Mouse (Mus musculus): ENCODE results near the gene Klhdc2. TPM values are rescaled to one million over a fixed set of nuclear protein-coding genes. Genes with fewer than 3 reads are reported as not detected.

Klhdc2 gene
- polyA plus RNA-seq (2015; fragmentation: Nextera tagmentation; extraction: Ambion mirVana), result 67.7 and 70.3 TPM in 2 replicates

DNA sequence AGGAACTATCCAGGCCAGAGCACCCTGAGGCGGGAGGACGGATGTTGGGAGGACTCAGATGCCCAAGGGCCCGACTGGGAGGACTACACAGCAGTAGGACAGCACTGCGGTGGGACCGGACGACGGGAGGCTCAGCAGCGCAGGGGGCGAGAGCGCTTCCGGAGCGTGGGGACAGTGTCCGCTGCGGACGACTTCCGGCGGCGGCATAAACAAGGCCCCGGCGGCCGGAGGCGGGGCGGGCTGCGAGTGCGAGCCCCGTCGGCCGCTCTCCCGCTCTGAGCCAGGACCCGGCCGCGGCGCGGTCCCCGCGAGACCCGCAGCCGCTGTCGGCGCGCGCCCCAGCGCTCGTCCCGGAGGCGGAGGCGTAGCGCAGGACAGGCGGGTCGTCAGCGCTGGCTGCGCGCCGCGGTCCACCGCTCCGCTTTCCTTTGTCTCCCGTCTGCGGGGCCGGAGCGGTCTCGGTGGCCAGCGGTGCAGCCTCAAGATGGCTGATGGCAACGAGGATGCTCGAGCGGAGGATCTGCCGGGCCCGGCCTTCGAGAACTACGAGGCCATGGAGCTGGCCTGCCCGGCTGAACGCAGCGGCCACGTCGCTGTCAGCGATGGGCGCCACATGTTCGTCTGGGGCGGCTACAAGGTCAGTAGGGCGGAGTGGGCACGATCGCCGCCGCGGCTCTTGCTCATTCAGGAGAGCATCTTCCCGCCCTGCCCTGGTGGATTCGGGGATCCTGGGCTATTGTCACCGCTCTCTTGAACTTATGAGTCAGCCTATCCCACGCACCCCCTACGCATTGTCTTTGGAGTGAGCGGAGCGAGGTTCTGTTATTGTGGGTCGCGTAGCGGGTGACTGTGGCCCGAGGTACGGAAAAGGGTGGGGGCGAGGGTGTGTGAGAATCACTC, at the start of gene Klhdc2:
TSS of gene Klhdc2 (plus strand) at position 171 of the 900 bp plus-strand sequence.
- under 1% methylated on average over 96 of the region's 98 CpGs for WGBS
- H3K4me3 ChIP-seq (ENCODE audit: low read depth, low read length), result peak within 1 kb of the TSS; percentile 99
- 0 out of 2 replicates have a peak, but pooled peaks have one; percentile 13 for TF ChIP-seq CTCF (IDR thresholded peaks at IDR 0.05; ENCODE audit: low read depth)
- H3K36me3 ChIP-seq (ENCODE audit: control insufficient read depth, insufficient read depth), result peaks cover 3% of the 10 kb centered on the region
- H3K27ac ChIP-seq (ENCODE audit: low read depth, low read length), result peak within 1 kb of the TSS; percentile 95
- ATAC-seq, result peak; percentile 87
- peak within 1 kb of the TSS; percentile 94 for H3K9ac ChIP-seq (ENCODE audit: low read depth, low read length)
- H3K4me2 ChIP-seq (replicated peaks; ENCODE audit: low read depth), result peak within 1 kb of the TSS; percentile 74
- peaks cover 6% of the 10 kb centered on the region; the same call in 1 of the 2 replicates for H3K4me1 ChIP-seq (replicated peaks; ENCODE audit: control insufficient read depth, insufficient read depth, low read length)
- no peaks in the 10 kb centered on the region for H3K9me3 ChIP-seq (ENCODE audit: control insufficient read depth)
- H3K27me3 ChIP-seq (replicated peaks; ENCODE audit: control insufficient read depth, insufficient read depth, low read length), result no peaks in the 10 kb centered on the region

DNA sequence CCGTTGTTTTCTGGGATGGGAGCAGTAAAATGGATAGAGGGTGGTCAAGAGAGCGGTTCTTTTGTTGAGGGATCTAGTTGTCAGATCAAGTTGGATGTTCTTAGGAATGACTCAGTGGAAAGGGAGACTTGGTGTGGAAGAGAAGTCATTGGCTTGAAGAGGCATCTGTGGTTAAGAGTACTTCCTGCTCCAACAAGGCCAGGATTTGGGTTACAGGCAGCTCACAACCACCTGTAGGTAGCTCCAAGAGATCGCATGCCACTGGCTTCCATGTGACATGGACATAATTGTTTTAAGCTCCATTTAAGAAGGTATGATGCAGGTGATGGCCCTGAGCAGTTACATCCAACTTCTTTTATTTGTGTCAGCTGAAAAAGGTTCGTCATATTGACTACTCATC, 46.7 kb upstream of the Klhdc2 start:
- no peak overlapping the region for H3K4me3 ChIP-seq (ENCODE audit: low read depth, low read length)
- H3K36me3 ChIP-seq (ENCODE audit: control insufficient read depth, insufficient read depth), result no peaks in the 10 kb centered on the region
- 84% methylated on average over 4 of the region's 4 CpGs for WGBS
- no peaks in the 10 kb centered on the region for H3K4me1 ChIP-seq (replicated peaks; ENCODE audit: control insufficient read depth, insufficient read depth, low read length)
- no peak for TF ChIP-seq CTCF (IDR thresholded peaks at IDR 0.05; ENCODE audit: low read depth)
- H3K27ac ChIP-seq (ENCODE audit: low read depth, low read length), result no peak overlapping the region
- no peak overlapping the region for H3K9ac ChIP-seq (ENCODE audit: low read depth, low read length)
- ATAC-seq, result no peak
- no peaks in the 10 kb centered on the region for H3K9me3 ChIP-seq (ENCODE audit: control insufficient read depth)
- no peak overlapping the region for H3K4me2 ChIP-seq (replicated peaks; ENCODE audit: low read depth)
- H3K27me3 ChIP-seq (replicated peaks; ENCODE audit: control insufficient read depth, insufficient read depth, low read length), result no peaks in the 10 kb centered on the region

DNA sequence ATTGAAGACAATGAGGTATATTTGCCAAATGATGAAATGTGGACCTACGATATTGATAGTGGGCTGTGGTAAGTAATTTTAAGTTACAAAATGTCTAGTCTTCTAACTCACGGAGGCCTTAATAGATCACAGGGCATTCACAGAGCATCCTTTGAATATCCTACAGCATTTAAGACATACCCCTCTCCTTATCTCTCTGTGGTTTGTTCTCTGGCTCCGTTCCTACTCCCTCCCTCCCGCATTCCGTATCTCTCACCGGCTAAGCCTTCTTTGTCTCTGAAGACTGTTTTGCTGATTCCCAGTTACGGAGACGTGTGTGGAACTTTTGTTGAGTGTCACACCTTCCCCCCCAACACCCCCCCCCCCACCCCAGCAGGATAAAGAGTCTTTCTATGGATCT, 45.7 kb upstream of the Klhdc2 start:
- no peaks in the 10 kb centered on the region for H3K9me3 ChIP-seq (ENCODE audit: control insufficient read depth)
- H3K9ac ChIP-seq (ENCODE audit: low read depth, low read length), result no peak overlapping the region
- no peak overlapping the region for H3K4me2 ChIP-seq (replicated peaks; ENCODE audit: low read depth)
- H3K27me3 ChIP-seq (replicated peaks; ENCODE audit: control insufficient read depth, insufficient read depth, low read length), result no peaks in the 10 kb centered on the region
- no peak for TF ChIP-seq CTCF (IDR thresholded peaks at IDR 0.05; ENCODE audit: low read depth)
- ATAC-seq, result no peak
- no peak overlapping the region for H3K27ac ChIP-seq (ENCODE audit: low read depth, low read length)
- no peaks in the 10 kb centered on the region for H3K36me3 ChIP-seq (ENCODE audit: control insufficient read depth, insufficient read depth)
- H3K4me1 ChIP-seq (replicated peaks; ENCODE audit: control insufficient read depth, insufficient read depth, low read length), result no peaks in the 10 kb centered on the region
- WGBS, result 76% methylated on average over 8 of the region's 8 CpGs
- H3K4me3 ChIP-seq (ENCODE audit: low read depth, low read length), result no peak overlapping the region

DNA sequence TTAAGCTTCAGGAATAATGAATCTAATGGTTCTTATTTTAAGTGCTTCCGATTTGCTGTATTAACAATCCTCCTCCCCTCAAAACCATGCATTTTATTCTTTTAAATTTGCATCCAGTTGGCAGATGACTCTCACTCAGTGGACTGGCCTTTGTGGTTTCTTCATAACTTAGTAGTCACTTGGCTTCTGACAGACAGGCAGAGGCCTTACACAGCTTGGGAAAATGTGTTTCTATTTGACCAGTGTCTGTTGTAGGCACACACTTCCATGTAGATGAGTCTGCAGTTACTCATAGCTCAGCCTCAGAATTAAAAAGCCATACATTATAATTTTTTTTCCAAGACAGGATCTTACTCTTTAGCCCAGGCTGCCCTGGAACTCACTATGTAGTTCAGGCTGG, 42.7 kb upstream of the Klhdc2 start:
- no peaks in the 10 kb centered on the region for H3K27me3 ChIP-seq (replicated peaks; ENCODE audit: control insufficient read depth, insufficient read depth, low read length)
- no peak overlapping the region for H3K4me3 ChIP-seq (ENCODE audit: low read depth, low read length)
- H3K4me1 ChIP-seq (replicated peaks; ENCODE audit: control insufficient read depth, insufficient read depth, low read length), result no peaks in the 10 kb centered on the region
- WGBS, result 91% methylated on average over 1 of the region's 1 CpGs
- ATAC-seq, result no peak
- H3K9ac ChIP-seq (ENCODE audit: low read depth, low read length), result no peak overlapping the region
- no peak for TF ChIP-seq CTCF (IDR thresholded peaks at IDR 0.05; ENCODE audit: low read depth)
- no peaks in the 10 kb centered on the region for H3K9me3 ChIP-seq (ENCODE audit: control insufficient read depth)
- H3K36me3 ChIP-seq (ENCODE audit: control insufficient read depth, insufficient read depth), result no peaks in the 10 kb centered on the region
- no peak overlapping the region for H3K27ac ChIP-seq (ENCODE audit: low read depth, low read length)
- no peak overlapping the region for H3K4me2 ChIP-seq (replicated peaks; ENCODE audit: low read depth)

DNA sequence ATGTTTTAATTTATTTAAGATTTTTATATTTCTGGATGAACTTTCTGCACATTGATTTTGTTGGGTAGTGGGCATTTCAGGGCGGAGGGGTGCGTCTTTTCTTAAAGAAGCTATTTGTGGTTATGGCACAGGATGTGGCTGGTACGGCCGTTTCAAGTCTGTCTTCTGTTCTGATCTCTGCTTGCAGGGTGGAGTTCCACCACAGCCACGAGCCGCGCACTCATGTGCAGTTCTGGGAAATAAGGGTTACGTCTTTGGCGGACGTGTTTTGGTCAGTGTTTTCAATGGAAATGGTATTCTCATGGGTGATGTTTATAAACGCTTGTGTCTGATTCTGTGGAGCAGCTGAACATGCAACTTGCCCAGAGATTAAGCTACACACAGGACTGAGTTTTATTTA, 38.6 kb upstream of the Klhdc2 start:
- Histone ChIP-seq H3K36me3 (ENCODE audit: control insufficient read depth, insufficient read depth) (no peaks in the 10 kb centered on the region), H3K9ac (ENCODE audit: low read depth, low read length) (no peak overlapping the region), H3K4me2 (replicated peaks; ENCODE audit: low read depth) (no peak overlapping the region), H3K4me1 (replicated peaks; ENCODE audit: control insufficient read depth, insufficient read depth, low read length) (no peaks in the 10 kb centered on the region), H3K4me3 (ENCODE audit: low read depth, low read length) (no peak overlapping the region), H3K27me3 (replicated peaks; ENCODE audit: control insufficient read depth, insufficient read depth, low read length) (no peaks in the 10 kb centered on the region), H3K9me3 (ENCODE audit: control insufficient read depth) (no peaks in the 10 kb centered on the region), H3K27ac (ENCODE audit: low read depth, low read length) (no peak overlapping the region)
- no peak for ATAC-seq
- 83% methylated on average over 11 of the region's 11 CpGs for WGBS
- TF ChIP-seq CTCF (IDR thresholded peaks at IDR 0.05; ENCODE audit: low read depth), result no peak

DNA sequence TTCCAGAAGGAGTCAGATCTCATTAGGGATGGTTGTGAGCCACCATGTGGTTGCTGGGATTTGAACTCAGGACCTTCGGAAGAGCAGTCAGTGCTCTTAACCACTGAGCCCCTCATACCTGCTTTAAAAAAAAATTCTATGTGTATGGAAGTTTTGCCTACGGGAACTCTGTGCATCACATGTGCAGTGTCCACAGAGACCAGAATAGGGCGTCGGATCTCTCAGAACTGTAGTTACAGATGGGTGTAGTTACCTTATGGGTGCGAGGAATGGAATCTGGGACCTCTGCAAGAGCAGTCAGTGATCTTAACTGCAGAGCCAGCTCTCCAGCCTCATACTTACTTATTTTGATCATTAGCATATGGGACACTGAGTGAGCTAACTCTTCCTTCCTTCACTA, 34.2 kb upstream of the Klhdc2 start:
- no peak overlapping the region for H3K27ac ChIP-seq (ENCODE audit: low read depth, low read length)
- H3K9me3 ChIP-seq (ENCODE audit: control insufficient read depth), result no peaks in the 10 kb centered on the region
- H3K4me2 ChIP-seq (replicated peaks; ENCODE audit: low read depth), result no peak overlapping the region
- no peaks in the 10 kb centered on the region for H3K4me1 ChIP-seq (replicated peaks; ENCODE audit: control insufficient read depth, insufficient read depth, low read length)
- no peaks in the 10 kb centered on the region for H3K36me3 ChIP-seq (ENCODE audit: control insufficient read depth, insufficient read depth)
- 91% methylated on average over 5 of the region's 5 CpGs for WGBS
- H3K27me3 ChIP-seq (replicated peaks; ENCODE audit: control insufficient read depth, insufficient read depth, low read length), result no peaks in the 10 kb centered on the region
- H3K4me3 ChIP-seq (ENCODE audit: low read depth, low read length), result no peak overlapping the region
- ATAC-seq, result no peak
- TF ChIP-seq CTCF (IDR thresholded peaks at IDR 0.05; ENCODE audit: low read depth), result no peak
- H3K9ac ChIP-seq (ENCODE audit: low read depth, low read length), result no peak overlapping the region
